Mouse (Mus musculus) cerebellum, adult (tissue): Measurements from ENCODE around the gene Pmvk.

Source experiments
- ATAC-seq: cut with Nextera tagmentation; 2 replicates; pipeline ENCODE4 v1.9.2; 2017; ENCODE audit warnings: mild to moderate bottlenecking, moderate library complexity, mixed read lengths; ENCODE audit not compliant: insufficient number of reproducible peaks, low FRiP score, low TSS enrichment

Pmvk gene

DNA sequence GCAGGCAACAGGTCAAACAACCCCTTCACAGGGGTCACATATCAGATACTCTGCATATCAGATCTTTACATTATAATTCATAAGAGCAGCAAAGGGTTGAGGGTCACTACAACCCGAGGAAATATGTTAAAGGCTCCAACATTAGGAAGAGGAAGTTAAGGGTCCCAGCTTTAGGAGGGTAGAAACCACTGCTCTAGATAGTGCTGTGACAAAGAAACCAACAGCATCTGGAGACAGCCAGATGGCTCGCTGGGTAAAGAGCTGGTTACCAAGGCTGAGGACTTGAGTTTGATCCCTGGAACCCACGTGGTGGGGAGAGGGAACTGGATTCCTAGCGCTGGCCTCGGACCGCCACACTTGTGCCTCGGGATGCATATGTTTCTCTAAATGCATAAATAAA, 17.9 kb downstream of the Pmvk start:
- no peak for ATAC-seq

GRCm38 (mm10) chr3:89473838-89474237, 19.5 kb downstream of the Pmvk start:
- no peak for ATAC-seq

DNA sequence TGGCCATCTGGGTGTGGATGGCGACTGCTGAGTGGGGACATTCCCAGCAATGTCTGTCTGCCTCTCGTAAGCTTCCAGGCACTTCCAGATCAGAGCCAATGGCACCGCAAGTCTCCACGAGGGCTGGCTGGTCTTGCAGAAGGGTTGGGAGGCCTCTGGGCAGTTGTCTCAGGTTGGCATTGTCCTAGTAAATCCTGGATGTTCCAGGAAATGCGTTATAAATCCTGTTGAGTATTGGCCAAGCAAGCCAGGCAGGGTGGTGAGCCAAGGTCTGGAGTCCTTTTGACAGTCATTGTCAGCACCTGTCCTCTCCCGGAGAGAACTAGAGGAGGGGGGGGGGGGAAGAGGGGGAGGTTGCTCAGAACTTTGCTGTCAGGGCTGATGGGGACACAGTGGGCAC, 24.7 kb downstream of the Pmvk start:
- ATAC-seq: no peak

GRCm38 (mm10) chr3:89481488-89481887, 27.1 kb downstream of the Pmvk start:
- ATAC-seq: no peak

GRCm38 (mm10) chr3:89482249-89482648, 27.9 kb downstream of the Pmvk start:
- no peak for ATAC-seq

DNA sequence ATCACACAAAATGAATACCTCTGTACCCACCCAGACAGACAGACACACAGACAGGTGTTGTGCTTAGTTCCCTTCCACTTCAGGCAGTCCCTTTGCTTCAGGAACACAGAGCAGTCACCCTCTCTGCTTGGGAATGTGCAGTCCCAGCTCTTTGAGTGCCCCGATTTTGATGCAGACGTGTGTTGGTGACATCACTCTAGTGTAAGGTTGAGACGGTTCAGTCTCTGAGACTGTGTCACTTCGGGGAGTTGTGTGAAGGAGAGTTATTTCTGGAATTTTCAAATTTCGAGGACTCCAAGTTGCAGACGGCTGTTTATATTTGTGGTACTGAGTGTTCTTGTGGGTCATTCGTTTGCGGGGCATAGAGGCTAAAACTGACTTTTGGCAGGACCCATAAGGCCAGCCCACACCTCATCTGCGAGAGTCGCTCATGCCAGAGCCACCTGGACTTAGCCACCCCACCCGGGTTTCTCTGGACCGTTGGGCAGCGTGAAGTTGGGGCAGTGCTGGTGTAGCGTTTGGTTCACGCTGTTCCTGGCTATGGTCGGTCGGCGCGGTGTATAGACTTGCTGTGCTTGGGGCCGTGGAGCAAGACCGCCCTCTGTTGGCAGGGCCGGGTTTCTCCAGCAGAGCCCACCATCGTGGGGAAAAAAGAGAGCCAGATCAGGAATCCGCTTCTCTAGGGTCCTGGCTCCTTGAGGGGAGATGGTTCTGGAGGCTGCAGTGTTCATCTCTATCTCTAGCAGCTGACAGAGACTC, 30.6 kb downstream of the Pmvk start:
- no peak; the same call in 1 of the 2 replicates for ATAC-seq

DNA sequence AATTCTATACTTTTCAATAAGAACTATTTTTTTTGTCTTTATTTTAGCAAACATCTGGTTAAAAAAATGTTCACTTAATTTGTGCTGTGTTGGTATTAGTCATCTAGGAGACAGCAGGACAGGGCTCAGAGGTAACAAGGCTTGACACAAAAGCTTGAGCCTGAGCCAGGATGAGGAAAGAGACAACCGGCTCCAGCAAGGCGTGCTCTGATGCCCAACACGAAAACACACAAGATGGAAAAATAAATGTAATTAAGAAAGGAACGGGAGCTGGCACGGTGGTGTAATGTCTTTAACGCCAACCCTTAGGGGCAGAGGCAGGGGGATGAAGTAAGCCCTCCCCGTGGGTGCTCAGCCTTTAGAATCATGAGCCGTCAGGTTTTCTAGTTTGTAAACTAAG, 31.8 kb downstream of the Pmvk start:
- ATAC-seq: no peak

- no peak for ATAC-seq
These were observed 32.8 kb downstream of the Pmvk start for GRCm38 (mm10) chr3:89486916-89487702.

- no peak for ATAC-seq
These were observed 36.4 kb downstream of the Pmvk start for GRCm38 (mm10) chr3:89490790-89491189.

- ATAC-seq: no peak
These were observed 37.2 kb downstream of the Pmvk start for GRCm38 (mm10) chr3:89491559-89491958.

GRCm38 (mm10) chr3:89492701-89493151, 38.4 kb downstream of the Pmvk start:
- ATAC-seq: no peak

DNA sequence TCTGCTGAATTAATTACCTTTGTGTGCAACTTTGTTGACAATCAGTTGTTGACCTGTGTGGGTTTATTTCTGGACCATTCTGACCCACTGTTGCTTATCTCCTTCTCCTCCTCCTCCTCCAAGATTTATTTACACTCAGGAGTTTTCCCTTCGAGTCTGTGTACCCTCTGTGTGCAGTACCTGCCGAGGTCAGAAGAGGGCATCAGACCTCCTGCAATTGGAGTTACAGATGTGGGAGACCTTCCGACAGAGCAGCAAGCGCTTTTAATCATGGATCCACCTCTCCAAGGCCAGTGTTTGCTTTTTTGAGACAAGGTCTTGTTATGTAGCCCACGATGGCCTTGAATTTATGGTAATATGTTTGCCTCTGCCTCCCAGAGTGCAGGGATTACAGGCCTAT, 40.3 kb downstream of the Pmvk start:
- ATAC-seq: no peak

DNA sequence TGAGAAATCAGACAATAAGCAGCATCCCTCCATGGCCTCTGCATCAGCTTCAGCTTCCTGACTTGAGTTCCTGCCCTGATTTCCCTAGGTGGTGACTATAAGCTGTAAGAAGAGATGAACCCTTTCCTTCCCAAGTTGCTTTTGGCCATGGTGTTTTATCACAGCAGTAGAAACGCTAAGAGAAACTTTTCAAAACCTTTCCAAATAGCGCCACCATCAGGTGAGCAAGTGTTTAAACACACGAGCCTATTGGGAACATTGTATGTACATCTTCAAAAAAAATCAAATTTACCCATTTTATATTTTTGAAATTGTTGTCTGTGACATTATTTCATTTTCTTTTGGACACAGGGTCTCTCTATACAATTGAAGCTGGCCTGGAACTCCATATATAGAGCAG, 42.0 kb downstream of the Pmvk start:
- ATAC-seq: no peak

- ATAC-seq: no peak
These were observed 45.4 kb downstream of the Pmvk start for GRCm38 (mm10) chr3:89499696-89500095.

- no peak for ATAC-seq
These were observed 47.1 kb downstream of the Pmvk start for GRCm38 (mm10) chr3:89501486-89501885.

GRCm38 (mm10) chr3:89502551-89502950, 48.2 kb downstream of the Pmvk start:
- ATAC-seq: no peak

DNA sequence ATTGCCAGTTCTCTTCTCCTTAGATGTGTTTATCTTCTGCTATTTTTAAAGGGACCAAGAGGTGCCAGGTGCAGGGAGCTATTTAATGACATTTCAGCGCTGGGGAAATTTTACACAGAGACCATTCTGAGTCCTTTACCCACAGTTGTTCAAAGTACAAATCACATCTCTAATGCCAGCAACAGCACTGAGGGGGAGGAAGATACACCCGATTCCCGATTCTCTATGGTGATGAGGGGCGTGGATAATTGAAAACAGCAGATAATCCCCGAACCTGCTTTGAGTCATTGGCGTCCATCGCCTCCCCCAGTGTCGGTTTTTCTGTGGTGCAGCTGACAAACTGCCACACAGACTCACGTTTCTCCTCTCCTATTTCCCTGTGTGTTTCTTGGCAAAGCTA, 53.7 kb downstream of the Pmvk start:
- ATAC-seq: no peak

DNA sequence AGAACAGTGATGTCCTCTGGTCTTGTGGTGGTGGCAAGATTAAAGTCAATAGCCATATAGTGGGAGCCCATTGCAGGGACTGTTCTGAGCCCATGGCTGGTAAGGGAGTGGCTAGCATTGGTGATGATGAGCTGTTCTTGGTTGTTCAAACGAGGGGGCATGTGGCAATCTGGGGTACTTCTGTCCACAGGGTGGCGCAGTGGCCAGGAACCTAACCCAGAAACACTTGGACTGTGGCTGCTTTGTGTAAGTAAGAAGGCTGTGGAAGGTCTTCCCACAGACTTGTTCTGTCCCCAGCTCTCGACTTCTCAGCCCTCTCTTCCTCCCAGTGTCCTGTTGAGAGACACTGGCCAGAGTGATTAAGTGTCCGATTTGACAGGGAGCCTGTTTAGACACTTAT, 56.6 kb downstream of the Pmvk start:
- 0 out of 2 replicates have a peak, but pooled peaks have one; percentile 20 for ATAC-seq

DNA sequence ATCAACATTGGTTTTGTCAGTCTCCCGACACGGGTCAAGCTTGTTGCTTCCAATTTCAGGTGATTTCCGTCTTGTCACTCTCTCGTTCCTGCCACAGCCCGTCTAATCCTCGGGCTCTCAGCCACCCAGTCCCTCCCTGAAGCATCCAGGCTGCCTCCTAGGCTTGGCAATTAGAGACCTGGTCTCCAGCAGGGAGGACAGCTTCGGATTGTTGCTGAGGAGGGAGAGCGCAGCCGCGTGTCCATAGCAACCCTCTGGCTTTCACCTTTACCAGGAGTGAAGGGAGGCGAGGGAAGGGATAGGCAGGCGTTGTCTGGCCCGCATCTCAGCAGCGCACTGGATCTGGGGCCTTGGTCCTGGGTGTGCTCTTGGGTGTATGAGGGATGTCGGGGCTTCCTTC, 57.1 kb downstream of the Pmvk start:
- no peak for ATAC-seq

DNA sequence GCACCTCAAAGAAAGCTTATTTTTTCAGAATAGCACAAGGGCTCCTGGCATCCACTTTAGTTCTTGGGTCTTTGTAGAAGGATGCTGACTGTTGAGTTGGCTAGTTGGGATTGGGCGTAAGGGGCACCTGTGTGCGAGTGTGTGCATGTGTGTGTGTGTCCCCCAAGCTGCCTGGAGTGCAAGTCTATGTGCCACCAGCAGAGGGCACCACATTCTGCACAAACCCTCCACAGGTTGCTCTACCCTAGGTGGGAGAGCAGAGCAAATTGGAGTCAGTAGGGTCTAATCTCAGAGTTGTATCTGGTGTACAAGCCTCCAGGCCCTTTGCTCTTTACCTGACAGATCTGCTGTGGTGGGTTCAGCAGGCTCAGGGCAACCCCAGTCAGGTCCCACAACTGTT, 57.9 kb downstream of the Pmvk start:
- no peak for ATAC-seq

DNA sequence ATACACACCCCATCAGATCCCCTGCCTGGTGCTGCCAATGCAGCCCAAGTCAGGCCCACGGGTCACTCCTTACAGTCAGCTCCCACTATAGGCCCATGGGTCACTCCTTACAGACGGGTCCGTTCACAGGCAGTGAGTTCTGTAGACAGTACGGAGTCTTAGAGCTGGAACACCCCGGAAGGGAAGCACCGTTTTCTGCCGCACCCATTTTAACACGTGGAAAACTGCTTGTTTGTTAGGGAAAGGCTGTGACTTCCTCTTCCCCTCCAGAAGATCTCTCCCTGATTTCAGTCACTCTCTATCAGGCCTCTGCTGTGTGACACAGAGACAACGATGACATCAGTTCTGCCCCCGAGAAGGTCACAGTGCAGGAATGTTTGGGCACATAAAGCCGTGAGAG, 61.1 kb downstream of the Pmvk start:
- ATAC-seq: no peak

DNA sequence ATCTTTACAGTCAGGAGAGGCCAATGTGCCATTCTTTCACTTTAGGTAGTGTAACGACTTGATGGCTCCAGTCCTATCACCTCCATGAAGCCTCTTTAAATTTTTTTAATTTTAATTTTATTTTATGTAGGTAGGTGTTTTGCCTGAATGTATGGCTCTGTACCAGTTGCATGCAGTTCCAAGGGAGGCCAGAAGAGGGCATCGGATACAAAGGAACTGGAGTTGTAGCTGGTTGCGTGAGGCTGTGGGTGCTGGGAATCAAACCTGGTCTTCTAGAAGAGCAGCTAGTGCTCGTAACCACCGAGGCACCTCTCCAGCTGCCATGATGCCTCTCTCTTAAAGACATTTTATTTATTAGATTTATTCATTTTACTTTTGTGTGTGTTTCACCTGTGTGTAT, 62.0 kb downstream of the Pmvk start:
- no peak for ATAC-seq
